ENCODE assay signal across 26 mouse cellular contexts in genomic region chr4:76190788-76191187, GRCm38 (mm10).
DNase-seq lines count a peak whose midpoint lies in the region; ATAC-seq and TF ChIP-seq lines count a peak whose summit lies in the region.
"Had no signal": no experiment of that assay in that cellular context is flagged by ENCODE, and none has a peak within 500 bp of the region (broad histone marks: within the 10 kb centered on the region; RNA-seq: fewer than 3 reads in every experiment).

No protein-coding gene starts in this region.

- TF ChIP-seq CTCF in liver, adult 2 months (IDR thresholded peaks at IDR 0.05; ENCODE audit: low read depth, low read length), result no peak

- no peak overlapping the region for H3K4me3 ChIP-seq in forebrain, embryonic 11.5 days (ENCODE audit: low read depth, low read length)
- H3K4me3 ChIP-seq in forebrain, embryonic 16.5 days (replicated peaks; ENCODE audit: low read length), result no peak overlapping the region
- no peak overlapping the region for H3K4me3 ChIP-seq in liver, adult 2 months (ENCODE audit: insufficient read depth, low read depth, low read length)
- H3K4me3 ChIP-seq in liver, embryonic 12.5 days, result no peak overlapping the region
- H3K4me3 ChIP-seq in neural tube, embryonic 14.5 days (ENCODE audit: low read depth, low read length), result no peak overlapping the region
- H3K4me3 ChIP-seq: embryonic facial prominence, embryonic 12.5 days; embryonic facial prominence, embryonic 15.5 days; forebrain, embryonic 12.5 days; heart, embryonic 12.5 days; heart, embryonic 15.5 days; hindbrain, embryonic 10.5 days; hindbrain, embryonic 13.5 days had no signal

- H3K4me1 ChIP-seq in forebrain, embryonic 11.5 days (replicated peaks; ENCODE audit: control insufficient read depth, insufficient read depth, low read length), result no peaks in the 10 kb centered on the region
- H3K4me1 ChIP-seq in forebrain, embryonic 16.5 days (replicated peaks; ENCODE audit: control insufficient read depth, insufficient read depth, low read length), result no peaks in the 10 kb centered on the region
- peaks cover 2% of the 10 kb centered on the region; the same call in 1 of the 2 replicates for H3K4me1 ChIP-seq in liver, adult 2 months (ENCODE audit: control insufficient read depth, insufficient read depth, low read length)
- H3K4me1 ChIP-seq in liver, embryonic 12.5 days, result no peaks in the 10 kb centered on the region
- no peaks in the 10 kb centered on the region for H3K4me1 ChIP-seq in neural tube, embryonic 14.5 days (ENCODE audit: control insufficient read depth, insufficient read depth, low read length)
- H3K4me1 ChIP-seq: embryonic facial prominence, embryonic 12.5 days; embryonic facial prominence, embryonic 15.5 days; heart, embryonic 12.5 days; heart, embryonic 15.5 days had no signal

- no peak overlapping the region for H3K4me2 ChIP-seq in forebrain, embryonic 11.5 days (ENCODE audit: low read depth, low read length, severe bottlenecking)
- H3K4me2 ChIP-seq in forebrain, embryonic 16.5 days (ENCODE audit: low read length), result no peak overlapping the region
- H3K4me2 ChIP-seq in liver, embryonic 12.5 days, result no peak overlapping the region
- H3K4me2 ChIP-seq in neural tube, embryonic 14.5 days (ENCODE audit: low read depth, low read length), result no peak overlapping the region
- H3K4me2 ChIP-seq: embryonic facial prominence, embryonic 12.5 days; embryonic facial prominence, embryonic 15.5 days; forebrain, embryonic 12.5 days; heart, embryonic 12.5 days; heart, embryonic 15.5 days; hindbrain, embryonic 13.5 days had no signal

- H3K79me2 ChIP-seq in liver, adult 2 months (ENCODE audit: control insufficient read depth, insufficient read depth, low read length), result no peaks in the 10 kb centered on the region; the same call in 1 of the 2 replicates

- WGBS in forebrain, embryonic 11.5 days, result 5% methylated on average over 1 of the region's 1 CpGs
- 0% methylated on average over 1 of the region's 1 CpGs for WGBS in forebrain, embryonic 16.5 days
- WGBS in liver, adult 2 months, result 56% methylated on average over 1 of the region's 1 CpGs
- 26% methylated on average over 1 of the region's 1 CpGs for WGBS in liver, embryonic 12.5 days (ENCODE audit: insufficient replicate concordance)
- 9% methylated on average over 1 of the region's 1 CpGs for WGBS in neural tube, embryonic 14.5 days

- H3K9me3 ChIP-seq in forebrain, embryonic 11.5 days (ENCODE audit: control insufficient read depth, low read length), result no peaks in the 10 kb centered on the region
- no peaks in the 10 kb centered on the region for H3K9me3 ChIP-seq in forebrain, embryonic 16.5 days (ENCODE audit: control insufficient read depth, low read length)
- no peaks in the 10 kb centered on the region for H3K9me3 ChIP-seq in liver, embryonic 12.5 days (replicated peaks)
- no peaks in the 10 kb centered on the region for H3K9me3 ChIP-seq in neural tube, embryonic 14.5 days (ENCODE audit: control insufficient read depth, low read length)
- H3K9me3 ChIP-seq: embryonic facial prominence, embryonic 12.5 days; embryonic facial prominence, embryonic 15.5 days; forebrain, embryonic 12.5 days; heart, embryonic 12.5 days; heart, embryonic 15.5 days; hindbrain, embryonic 10.5 days; hindbrain, embryonic 13.5 days had no signal

- H3K27ac ChIP-seq in forebrain, embryonic 11.5 days (ENCODE audit: low read depth, low read length), result no peak overlapping the region
- H3K27ac ChIP-seq in forebrain, embryonic 16.5 days (ENCODE audit: low read length), result no peak overlapping the region
- H3K27ac ChIP-seq in liver, adult 2 months (replicated peaks; ENCODE audit: insufficient read depth, low read depth, low read length), result no peak overlapping the region
- no peak overlapping the region for H3K27ac ChIP-seq in liver, embryonic 12.5 days
- no peak overlapping the region for H3K27ac ChIP-seq in neural tube, embryonic 14.5 days (ENCODE audit: low read depth, low read length)
- H3K27ac ChIP-seq: embryonic facial prominence, embryonic 12.5 days; embryonic facial prominence, embryonic 15.5 days; forebrain, embryonic 12.5 days; heart, embryonic 15.5 days; hindbrain, embryonic 10.5 days; hindbrain, embryonic 13.5 days had no signal

- no peak for TF ChIP-seq POLR2A in liver, adult 2 months (IDR thresholded peaks at IDR 0.05; ENCODE audit: extremely low read depth, insufficient read depth, low read length)

- no peak overlapping the region for H3K9ac ChIP-seq in forebrain, embryonic 11.5 days (ENCODE audit: low read length)
- no peak overlapping the region for H3K9ac ChIP-seq in forebrain, embryonic 16.5 days (replicated peaks; ENCODE audit: low read depth, low read length)
- no peak overlapping the region for H3K9ac ChIP-seq in liver, adult 2 months (ENCODE audit: low read depth, low read length)
- no peak overlapping the region for H3K9ac ChIP-seq in liver, embryonic 12.5 days
- no peak overlapping the region for H3K9ac ChIP-seq in neural tube, embryonic 14.5 days (replicated peaks; ENCODE audit: low read depth, low read length)
- H3K9ac ChIP-seq: embryonic facial prominence, embryonic 12.5 days; embryonic facial prominence, embryonic 15.5 days; forebrain, embryonic 12.5 days; heart, embryonic 12.5 days; heart, embryonic 15.5 days; hindbrain, embryonic 13.5 days had no signal

- H3K27me3 ChIP-seq in forebrain, embryonic 11.5 days (ENCODE audit: control insufficient read depth, insufficient read depth, low read length), result peaks cover 4% of the 10 kb centered on the region; the same call in 1 of the 2 replicates
- H3K27me3 ChIP-seq in forebrain, embryonic 16.5 days (replicated peaks; ENCODE audit: control insufficient read depth, insufficient read depth, low read length), result no peaks in the 10 kb centered on the region
- no peaks in the 10 kb centered on the region for H3K27me3 ChIP-seq in liver, adult 2 months (ENCODE audit: control insufficient read depth, insufficient read depth, low read length)
- H3K27me3 ChIP-seq in liver, embryonic 12.5 days (replicated peaks), result no peaks in the 10 kb centered on the region
- no peaks in the 10 kb centered on the region for H3K27me3 ChIP-seq in neural tube, embryonic 14.5 days (ENCODE audit: control insufficient read depth, insufficient read depth, low read length)
- H3K27me3 ChIP-seq: embryonic facial prominence, embryonic 12.5 days; embryonic facial prominence, embryonic 15.5 days; heart, embryonic 12.5 days; heart, embryonic 15.5 days; hindbrain, embryonic 13.5 days; Patski had no signal

- DNase-seq in forebrain, embryonic 11.5 days (ENCODE audit: low spot score), result no peak
- peak; percentile 28 for DNase-seq in liver, adult 2 months (ENCODE audit: extremely low read depth, low read depth, low spot score)
- no peak for DNase-seq in neural tube, embryonic 10.5 days (ENCODE audit: extremely low spot score, low spot score)
- no peak for DNase-seq in left cerebral cortex, adult 18-20 months (ENCODE audit: low spot score in 2 of 2)
- DNase-seq in layer of hippocampus, postnatal 36 days, result no peak
- DNase-seq: adrenal gland, postnatal 10 days; adrenal gland, postnatal 36 days; cerebellum, adult 11 months; cerebellum, adult 2 months; cerebellum, adult 9-11 months; cerebellum, postnatal 25 days; gastrocnemius, postnatal 25 days; heart, adult 18-20 months; heart, postnatal 10 days; heart, postnatal 36 days had no signal

- peak; percentile 24; the same call in 1 of the 2 replicates for ATAC-seq in forebrain, embryonic 11.5 days (replicated peaks; ENCODE audit: low FRiP score)
- no peak for ATAC-seq in forebrain, embryonic 16.5 days
- ATAC-seq in liver, embryonic 12.5 days, result no peak
- ATAC-seq in neural tube, embryonic 14.5 days (ENCODE audit: low read depth), result peak; percentile 31; the same call in 1 of the 2 replicates
- ATAC-seq: Patski had no signal

- H3K36me3 ChIP-seq in forebrain, embryonic 11.5 days (ENCODE audit: control insufficient read depth, insufficient read depth, low read length), result no peaks in the 10 kb centered on the region
- H3K36me3 ChIP-seq in forebrain, embryonic 16.5 days (ENCODE audit: control insufficient read depth, insufficient read depth), result no peaks in the 10 kb centered on the region
- no peaks in the 10 kb centered on the region for H3K36me3 ChIP-seq in liver, adult 2 months (ENCODE audit: control insufficient read depth, insufficient read depth, low read length)
- H3K36me3 ChIP-seq in liver, embryonic 12.5 days, result no peaks in the 10 kb centered on the region
- H3K36me3 ChIP-seq in neural tube, embryonic 14.5 days (ENCODE audit: control insufficient read depth, insufficient read depth, low read length), result no peaks in the 10 kb centered on the region
- H3K36me3 ChIP-seq: embryonic facial prominence, embryonic 12.5 days; embryonic facial prominence, embryonic 15.5 days; forebrain, embryonic 12.5 days; heart, embryonic 12.5 days; heart, embryonic 15.5 days; hindbrain, embryonic 10.5 days; hindbrain, embryonic 13.5 days had no signal

Comparison
In these comparisons a context has a peak if more than half of its experiments do, and no peak if none do; other contexts are left out.
1. ATAC-seq: peak in forebrain, embryonic 11.5 days (single experiment) and neural tube, embryonic 14.5 days (single experiment); none in forebrain, embryonic 16.5 days (single experiment) and liver, embryonic 12.5 days (single experiment).